Mouse (Mus musculus) lung, postnatal 14 days (tissue): ENCODE data around the gene Adprhl1.

Experiments
- DNase-seq: peaks from one replicate; pipeline ENCODE4 v3.0.0; 2021

The Adprhl1 gene

DNA sequence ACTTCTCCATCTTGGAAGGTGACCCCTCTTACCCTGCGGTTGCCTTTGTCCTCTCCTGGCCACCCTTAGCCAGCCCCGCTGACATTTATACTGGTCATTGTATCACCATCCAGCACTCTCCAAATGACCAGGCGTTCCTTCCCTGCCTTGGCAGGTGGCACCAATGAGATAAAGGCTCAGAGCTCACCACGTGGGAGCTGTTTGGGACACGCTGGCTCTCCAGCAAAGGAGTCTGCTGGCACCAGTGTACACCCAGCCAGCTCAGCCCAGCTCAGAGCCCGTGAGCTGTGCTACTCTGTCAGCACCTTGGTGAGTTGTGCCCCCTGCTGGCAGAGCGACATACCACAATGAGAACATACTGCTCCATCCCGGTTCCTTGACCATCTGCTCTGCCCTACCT is at the start of gene Adprhl1:
Gene Adprhl1, minus strand, starts transcription at position 144 of the 400 bp plus-strand sequence.
- peak; percentile 80 for DNase-seq

DNA sequence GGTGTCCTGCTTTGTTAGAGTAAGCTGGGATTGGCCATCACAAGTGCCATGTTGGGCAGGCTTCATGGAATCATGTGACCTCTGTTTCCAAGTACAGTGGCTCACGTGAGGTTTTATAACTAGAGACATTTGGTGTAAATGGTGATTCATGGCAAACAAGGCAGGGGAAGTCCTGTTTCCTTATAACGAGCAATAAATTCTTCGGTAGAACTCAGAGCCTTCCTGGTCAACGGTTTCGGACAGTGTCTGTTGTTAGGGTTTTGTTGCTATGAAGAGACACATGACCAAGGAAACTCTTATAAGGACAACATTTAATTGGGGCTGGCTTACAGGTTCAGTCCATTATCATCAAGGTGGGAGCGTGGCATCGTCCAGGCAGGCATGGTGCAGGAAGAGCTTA is 47.1 kb upstream of the Adprhl1 start:
- no peak for DNase-seq

DNA sequence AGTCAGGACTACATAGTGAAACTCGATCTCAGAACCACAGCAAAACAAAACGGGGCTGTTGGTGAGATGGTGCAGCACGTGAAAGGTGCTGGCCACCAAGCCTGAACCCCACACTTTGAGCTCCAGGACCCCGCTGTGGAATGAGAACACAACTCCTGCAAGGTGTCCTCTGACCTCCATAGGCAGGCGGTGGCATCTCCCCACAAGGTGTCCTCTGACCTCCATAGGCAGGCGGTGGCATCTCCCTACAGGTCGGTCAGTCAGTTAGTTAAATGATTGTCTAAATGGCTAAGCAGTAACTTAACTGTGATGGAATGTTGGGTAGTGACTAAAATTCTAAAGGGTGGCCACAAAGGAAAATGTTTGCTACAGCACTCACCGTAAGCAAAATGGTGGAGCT is 45.6 kb upstream of the Adprhl1 start:
- no peak for DNase-seq

DNA sequence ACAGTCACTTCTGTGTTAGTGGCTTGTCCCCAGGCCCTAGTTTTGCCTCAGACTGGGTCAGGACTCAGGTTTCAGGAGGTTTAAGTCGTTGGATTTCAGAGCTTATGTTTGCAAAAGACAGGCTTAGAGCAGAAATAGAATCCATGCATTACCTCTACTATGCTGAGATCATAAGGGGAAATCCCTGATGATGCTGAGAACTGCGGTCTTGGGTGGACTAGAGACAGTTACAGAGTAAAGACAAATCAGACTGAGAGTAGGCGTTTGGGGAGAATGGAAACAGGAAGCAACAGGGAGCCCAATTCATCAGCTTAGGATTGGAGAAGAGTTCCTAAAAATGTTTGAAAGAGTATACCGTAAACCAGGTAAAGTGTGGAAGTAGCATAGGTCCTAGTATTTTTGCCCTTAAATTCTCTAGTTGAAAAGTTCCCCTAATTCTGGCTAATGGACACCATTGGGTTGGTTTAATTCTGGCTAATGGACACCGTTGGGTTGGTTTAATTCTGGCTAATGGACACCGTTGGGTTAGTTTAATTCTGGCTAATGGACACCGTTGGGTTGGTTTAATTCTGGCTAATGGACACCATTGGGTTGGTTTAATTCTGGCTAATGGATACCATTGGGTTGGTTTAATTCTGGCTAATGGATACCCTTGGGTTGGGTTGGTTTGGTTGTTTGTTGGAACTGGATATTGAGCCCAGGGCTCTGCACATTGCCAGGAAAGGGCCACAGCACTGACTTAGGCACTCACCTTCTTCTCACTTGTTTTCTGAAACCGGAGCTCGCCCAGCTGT is 39.9 kb upstream of the Adprhl1 start:
- DNase-seq, result no peak

DNA sequence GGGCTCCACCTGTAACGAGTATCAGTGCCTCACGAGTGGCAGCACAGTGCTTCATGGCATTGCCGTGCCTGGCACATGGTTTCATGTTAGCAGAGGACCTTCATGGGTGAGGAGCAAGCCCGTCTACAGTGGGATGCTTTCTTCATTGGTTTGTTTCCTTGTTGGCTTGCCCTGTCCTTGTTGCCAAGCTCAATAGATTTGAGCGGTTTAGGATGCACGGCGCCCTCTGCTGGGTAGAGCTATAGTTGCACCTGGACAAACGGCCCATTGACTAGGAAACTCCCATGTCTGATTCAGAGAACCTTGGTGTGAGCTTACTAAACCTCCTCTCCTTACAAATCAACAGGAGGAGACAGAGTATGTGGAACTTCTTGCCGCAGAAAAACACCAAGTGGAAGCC is 38.4 kb upstream of the Adprhl1 start:
- peak; percentile 82 for DNase-seq

DNA sequence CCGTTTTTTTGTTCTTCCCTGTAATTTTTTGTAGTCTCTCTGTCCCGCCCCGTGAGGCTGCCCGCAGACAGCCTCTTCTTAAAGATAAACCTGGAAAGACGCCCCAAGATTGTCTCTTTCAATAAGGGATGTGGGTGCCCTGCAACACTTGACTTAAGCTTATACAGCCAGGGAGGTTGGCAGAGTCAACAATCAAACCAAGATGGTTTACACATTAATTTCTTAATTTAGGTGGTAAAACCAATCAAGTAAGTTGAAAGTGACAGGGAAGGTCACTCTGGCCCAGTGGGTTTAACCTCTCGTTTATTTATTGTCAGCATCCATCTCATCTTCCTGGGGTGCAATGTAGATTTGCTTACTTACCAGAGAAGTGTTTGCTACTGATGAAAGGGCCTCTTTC is 34.7 kb upstream of the Adprhl1 start:
- DNase-seq, result no peak

DNA sequence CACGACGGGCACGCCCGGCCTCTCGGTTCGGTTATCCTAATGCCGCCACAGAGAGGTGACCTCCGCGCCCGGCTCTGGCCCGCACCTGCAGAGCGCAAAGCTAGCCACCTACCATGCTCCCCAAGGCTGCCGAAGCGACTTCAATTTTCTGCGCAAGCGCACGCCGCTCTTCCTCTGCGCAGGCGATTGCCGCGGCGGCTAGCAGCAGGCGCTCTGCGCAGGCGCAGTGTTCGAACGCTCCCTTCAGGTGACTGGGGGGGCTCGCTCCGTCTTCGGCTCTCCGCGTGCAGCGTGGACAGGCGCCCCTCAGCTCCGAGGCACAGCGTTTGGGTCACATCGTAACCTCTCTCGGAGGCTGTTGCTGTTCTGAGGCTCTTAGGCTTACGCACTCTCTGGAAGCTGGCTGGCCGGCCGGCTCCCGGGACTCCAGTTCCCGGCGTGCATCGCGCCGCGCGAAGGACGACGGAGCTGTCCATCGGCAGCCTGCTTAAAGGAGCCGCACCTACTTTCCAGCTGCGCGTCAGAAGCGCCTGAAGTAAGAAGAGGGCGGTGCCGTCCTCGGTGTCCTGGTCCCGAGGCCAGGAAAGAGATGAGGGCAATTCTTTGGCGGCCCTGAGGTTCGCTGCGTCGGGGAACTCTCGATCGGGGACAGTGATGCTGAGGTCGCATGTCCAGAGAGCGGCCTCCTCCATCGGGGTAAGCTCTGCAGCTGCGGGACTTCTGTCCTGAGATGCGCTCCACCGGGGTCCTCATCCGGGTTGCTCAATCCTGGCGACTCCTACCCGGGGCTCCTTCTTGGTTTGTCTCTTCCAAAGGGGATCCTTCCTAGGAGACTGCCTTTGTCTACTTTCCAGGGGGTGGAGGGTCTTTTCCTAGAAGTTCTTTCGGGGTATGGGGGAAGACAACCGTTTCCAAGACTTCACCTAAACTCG is 34.0 kb upstream of the Adprhl1 start, which contains the start of the genes Dcun1d2 and Tmco3:
Gene Dcun1d2, minus strand, starts transcription at position 440 of the 932 bp plus-strand sequence.
Gene Tmco3, plus strand, starts transcription at position 499 of the 932 bp plus-strand sequence.
- peak; percentile 97 for DNase-seq

DNA sequence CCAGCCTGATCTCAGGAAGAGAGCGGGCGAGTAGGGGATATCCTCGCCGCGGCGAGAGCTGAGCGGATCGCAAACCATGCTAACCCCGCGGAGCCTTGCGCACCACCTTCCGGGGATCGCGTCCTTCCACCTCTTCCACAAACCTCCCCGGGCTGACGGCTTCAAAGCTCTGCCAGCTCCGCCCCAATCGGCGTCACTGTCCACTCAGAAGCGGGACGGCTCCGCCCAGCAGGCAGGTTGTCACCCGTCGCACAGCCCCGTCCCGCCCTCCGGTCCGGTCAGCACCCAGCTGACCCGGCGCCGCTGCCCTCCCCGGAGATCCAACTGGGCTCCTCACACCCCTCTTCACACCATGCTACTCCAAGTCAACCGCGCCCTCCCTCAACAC is 33.3 kb upstream of the Adprhl1 start:
- peak; percentile 91 for DNase-seq

DNA sequence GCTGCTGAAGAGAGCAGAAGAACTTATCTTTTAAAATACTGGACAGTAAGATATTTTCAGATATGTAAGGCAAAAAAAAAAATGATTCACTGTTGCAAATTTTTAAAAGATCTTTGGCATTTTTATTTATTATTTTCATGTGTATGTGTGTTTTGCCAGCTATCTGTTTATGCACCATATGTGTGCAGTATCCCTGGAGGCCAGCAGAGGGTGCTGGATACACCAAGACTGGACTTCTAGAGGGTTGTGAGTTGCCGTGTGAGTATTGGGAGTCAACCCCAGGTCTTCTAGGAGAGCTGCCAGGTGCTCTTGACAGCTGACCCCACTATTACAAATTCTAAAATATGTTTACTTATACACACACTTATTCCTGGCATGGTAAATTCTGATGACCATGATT is 29.2 kb upstream of the Adprhl1 start:
- DNase-seq, result no peak

DNA sequence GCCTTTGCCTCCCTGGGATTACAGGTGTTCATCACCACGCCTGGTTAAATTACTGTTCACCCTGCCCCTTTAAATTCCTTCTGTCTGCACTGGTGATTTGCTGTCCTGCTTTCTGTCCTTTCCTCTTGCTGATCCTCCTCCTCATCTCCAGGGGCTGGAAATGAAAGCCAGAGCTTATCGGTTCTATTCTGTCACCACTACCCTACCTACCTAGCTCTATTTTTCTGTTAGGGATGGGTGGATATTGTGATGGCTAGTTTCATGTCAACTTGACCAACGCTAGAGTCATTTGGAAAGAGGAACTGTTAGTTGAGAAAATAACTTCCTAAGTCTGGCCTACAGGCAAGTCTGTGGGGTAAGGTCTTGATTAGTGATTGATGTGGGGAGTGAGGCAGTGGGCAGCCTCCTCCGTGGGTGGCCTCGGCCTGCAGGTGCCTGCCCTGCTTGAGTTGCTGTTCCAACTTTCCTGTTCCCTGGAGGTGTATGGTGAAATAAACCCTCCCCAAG is 23.0 kb upstream of the Adprhl1 start:
- DNase-seq, result no peak

DNA sequence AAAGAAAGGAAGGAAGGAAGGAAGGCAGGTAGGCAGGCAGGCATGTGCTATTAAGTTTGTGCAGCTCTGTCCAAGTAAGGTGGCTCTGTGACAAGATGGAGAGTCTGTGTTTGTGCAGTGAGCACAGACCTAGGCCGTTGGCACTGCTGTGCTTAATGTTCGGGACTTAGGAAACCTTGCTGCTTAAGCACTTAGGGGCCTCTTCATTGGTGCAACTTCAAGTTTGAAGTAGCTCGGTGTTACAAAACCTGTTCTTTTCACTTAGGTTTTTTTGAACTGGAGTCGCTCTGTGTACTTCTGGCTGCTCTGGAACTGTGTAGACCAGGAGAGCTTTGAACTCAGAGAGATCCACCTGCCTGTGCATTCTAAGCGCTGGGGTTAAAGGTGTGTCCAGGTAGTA is 18.9 kb upstream of the Adprhl1 start:
- no peak for DNase-seq

DNA sequence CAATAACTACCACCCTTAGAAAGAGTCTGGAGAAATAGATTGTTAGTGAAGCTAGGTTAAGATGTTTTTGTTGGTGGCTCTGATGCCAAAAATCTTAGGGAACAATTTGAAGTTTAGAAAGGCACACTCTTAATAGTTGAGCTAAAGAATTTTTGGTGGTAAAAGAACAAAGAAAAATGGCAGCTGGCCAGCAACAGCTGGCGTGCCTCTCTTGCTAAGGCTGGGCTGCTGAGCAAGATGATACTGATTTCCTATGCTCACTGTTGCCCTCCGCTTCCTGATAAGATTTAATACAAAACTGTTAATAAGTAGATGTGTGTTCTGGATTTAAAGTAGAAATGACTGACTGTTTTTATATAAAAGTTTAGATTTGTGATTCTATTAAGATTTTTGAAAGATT is 13.6 kb upstream of the Adprhl1 start:
- peak; percentile 39 for DNase-seq

DNA sequence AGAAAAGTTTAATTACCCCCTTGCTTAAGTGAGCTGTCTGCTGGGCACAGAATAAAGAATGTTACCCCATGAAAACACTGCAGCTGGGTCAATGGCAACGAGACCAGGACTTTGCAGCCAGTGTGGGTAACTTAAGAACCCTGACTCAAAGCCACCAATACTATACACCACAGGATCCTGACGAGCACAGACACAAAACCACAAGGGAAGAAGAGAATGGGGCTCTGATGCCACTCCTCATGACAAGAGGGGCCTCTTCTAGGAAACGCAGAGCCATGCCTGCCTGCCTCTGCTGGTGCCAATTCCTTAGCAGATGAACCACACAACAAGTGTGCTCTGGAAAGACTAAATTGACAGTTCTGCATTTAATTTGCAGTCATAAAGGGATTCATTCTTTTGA is 9.4 kb upstream of the Adprhl1 start:
- no peak for DNase-seq

DNA sequence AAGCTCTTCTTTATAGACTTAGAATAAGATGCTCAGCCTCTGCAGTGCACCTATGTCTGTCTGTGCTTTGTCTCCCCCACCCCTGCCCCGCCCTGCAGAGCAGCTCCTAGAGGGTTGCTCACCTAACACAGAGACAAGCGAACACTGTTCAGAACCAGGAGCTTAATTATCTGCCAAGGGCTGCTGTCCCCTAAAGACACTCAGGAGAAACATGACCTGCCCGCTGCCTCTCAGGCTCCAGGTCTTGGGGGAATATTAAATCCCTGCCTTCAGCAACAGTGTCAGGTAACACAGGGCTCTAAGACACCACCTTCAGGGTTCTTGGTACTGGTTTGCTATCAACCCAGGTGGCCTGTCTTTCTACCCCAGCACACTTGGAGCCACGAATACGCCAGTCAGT is 549 bp downstream of the Adprhl1 start:
- no peak for DNase-seq

DNA sequence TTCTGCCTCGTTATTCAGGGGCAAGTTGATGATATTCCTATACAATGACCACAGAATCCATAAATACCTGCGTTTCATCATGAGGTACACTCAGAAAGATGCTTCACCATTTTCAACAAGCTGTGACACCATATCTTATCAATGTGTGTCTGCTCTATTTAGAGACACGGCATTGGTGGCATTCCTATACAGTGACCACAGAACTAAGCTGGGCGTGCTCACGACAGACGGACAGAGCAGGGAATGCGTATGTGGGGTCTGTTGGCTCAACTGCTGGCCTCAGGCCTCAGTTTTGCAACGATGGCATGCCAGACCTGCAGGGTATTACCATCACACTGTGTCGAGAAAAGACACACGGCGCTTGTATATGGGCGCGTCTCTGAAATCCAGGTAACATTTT is 1.1 kb downstream of the Adprhl1 start:
- no peak for DNase-seq

DNA sequence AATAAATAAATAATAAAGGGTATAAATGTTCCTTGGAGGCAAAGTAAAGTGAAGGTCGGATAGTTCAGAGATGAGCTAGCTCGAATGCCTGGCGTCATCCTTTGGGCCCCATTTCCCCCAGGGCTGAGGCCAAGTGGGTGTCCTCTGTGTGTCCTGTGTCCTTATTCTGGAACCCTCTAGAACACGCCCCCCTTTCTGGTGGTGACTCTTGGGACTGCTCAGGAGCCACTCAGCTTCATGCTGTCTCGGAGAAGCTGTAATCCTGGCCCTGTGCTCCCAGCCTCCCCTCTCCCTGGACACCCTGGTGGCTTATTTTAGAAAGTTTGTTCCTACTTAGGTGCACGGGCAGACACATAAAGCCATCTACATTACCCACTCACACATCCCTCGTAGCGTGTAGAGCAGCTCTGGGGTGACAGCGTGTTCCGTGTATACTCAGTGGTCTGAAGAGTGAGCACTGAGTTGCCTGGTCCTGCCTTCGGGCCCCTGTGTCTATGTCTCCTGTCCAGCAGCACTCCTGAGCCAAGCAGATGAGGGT is 9.6 kb downstream of the Adprhl1 start:
- no peak for DNase-seq

DNA sequence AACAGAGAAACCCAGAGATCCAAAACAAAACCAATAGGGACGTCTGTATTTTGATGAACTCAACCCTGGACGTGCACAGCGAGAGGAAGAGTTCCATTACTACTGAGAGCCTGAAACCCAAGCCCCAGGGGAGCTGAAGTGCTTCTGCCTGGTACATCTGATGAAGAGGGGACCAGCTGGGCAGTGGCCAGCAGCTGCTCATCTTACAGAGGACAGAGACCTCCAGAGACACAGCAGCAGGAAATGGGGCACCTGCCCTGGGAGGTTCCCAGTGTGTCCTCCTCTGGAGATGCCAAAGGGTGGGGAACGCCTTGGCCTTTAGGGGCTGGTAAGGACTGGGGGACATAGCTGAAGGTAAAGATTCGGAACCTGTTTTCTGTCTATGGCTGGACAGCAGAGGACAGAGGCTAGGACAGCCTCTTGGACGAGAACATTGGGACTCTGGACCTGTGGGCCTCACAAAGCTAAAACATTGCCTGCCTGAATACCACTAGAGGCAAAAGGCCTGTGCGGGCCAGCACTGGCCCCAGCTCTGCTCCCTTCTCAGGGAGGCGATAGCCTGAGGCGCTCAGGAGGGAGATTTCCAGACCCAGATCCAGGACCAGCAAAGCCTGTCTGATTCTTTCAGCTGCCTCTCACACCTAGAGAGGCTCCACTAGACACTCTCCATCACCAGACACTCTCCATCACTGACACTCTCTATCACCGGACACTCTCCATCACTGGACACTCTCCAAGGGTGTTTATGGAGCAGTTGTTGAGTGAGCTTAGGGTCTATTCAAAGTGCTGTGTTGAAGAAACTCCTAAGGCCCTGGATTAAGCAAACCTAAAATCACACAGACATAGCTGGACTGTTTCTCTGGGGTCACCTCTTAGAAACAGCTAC is 10.7 kb downstream of the Adprhl1 start:
- no peak for DNase-seq

DNA sequence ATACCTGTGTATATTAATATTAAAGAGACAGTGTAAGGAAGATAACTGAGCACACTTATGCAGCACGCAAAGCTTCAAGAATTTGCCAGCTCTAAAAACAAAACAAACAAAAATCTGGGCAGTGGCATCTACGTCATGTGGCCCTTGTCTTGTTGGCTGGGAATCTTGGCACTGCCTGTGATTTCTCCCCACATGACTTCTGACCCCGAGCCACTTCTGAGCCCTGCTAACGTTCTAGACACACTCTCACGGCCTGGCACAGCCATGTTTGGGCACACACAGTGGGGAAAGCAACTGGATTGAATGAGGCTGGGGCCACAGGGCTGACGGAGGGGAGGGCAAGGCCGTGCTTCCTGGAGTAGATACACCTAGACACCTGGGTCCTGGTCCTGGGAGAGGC is 13.3 kb downstream of the Adprhl1 start:
- DNase-seq, result peak; percentile 43

DNA sequence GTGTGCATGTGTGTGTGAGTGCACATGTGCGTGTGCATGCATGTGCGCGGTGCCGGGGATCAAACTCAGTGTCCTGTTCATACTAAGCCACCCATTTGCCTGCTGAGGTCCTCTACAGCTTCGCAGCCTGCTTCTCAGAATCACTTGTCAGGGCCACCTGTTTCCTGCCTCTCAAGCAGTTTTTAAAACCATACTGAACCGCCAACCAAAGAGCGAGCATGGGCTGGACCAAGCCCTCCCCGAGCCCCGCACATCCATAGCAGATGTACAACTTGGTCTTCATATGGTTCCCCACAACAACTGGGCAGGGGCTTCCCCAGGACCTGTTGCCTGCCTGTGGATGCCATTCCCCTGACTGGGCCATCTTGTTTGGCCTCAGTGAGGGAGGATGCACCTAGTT is 13.9 kb downstream of the Adprhl1 start:
- no peak for DNase-seq

DNA sequence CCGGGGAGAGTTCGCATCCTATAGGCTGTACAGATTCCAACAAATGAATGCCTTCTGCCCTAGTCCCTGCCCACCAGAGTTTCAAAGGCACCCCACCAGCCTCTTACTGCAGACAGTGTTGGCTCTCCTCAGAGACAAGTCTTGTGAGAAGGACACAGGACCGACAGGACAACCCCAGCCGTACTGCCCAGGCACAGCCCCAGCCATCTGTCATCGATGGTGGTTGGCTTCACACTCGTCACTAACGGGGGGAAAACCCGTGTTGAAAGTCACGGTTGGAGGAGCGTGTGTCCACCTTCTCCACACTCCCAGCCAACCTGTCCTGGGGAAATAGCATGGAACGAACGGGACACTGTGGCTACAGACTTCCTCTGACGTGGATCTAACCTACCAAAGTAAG is 19.2 kb downstream of the Adprhl1 start:
- DNase-seq, result no peak

DNA sequence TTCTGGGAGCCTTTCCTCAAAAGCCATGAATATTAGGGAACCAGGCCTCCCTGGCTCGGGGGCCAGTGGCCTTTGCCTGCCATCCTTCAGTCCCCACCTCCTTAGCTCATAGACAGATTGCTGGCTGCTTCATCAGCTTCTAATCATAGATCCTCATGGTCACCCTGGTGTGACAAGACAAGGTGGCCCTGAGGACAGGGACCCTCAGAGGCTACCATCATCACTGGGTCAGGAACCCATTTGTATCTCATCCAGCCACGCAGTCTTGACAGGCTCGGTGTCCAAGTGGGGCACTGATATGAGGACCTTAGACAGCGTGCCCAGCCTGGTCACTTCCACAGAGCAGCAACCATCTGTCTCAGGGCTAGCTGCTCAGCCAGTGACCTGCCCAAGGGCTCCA is 23.5 kb downstream of the Adprhl1 start:
- no peak for DNase-seq

DNA sequence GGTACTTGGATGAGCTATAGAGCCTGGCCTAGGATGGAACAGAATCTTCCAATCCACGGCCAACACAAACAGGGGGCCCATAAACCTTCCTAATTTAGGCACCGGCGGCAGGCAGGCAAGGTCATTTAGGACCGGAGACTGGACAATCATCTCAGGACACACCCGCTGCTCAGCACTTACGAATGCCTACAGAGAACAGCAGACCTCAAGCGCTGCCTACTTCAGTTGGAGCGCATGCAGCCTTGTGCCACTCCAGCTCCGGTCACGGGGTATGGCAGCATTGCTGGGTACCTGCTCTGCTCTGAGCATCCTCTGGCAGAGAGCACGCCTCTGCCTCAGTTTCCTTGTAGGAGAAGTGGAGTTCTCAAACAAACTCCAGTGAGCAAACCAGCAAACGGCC is 24.2 kb downstream of the Adprhl1 start:
- DNase-seq, result no peak
